Mouse (Mus musculus) T-helper 1 cell (primary cell): ENCODE results near the gene Gm47959.

Experiments
- in situ Hi-C: fragments of 300-600 bp; cut with MboI, MseI; formaldehyde crosslinking; loops from one replicate; pipeline ENCODE4 v1.15.1; 2025; ENCODE audit warnings: high pct_unique_total_duplicates

Gm47959 gene

DNA sequence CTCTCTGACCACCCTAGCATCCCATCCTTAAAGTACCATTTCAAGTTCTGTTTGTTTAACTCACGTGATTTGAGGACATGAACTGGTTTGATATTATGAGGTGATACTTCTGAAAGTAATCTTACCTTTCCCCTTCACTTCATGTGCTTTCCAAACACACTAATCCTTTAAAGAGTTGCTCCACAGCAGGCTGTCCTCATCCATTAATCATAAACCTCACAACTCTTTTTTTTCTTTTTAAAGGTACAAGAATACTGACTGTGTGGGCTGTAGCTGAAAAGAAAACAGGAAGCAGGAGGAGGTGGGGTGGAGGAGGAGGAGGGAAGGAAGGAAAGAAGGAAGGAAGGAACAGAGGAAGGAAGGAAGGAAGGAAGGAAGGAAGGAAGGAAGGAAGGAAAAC is 31.6 kb downstream of the Gm47959 start:
- in situ Hi-C loops = no loop called here

DNA sequence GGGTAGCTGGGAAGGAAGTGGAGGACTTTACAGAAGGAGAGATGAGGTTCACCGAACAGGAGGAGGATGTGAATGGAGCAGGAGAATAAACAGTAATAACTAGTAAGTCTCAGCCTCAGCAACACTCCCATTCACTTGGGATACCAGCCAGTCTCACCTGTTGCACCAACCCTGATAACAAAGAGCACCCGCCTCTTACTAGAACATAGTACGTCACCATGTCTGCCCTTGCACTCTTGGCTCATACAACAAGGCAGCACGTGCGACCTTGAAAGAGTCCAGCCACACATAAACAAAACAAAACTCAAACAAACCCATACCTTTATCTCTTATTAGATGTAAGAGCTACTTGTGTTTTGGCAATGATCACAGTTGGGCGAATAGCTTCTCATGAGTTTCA is 32.2 kb downstream of the Gm47959 start:
- in situ Hi-C loops = no loop called here

DNA sequence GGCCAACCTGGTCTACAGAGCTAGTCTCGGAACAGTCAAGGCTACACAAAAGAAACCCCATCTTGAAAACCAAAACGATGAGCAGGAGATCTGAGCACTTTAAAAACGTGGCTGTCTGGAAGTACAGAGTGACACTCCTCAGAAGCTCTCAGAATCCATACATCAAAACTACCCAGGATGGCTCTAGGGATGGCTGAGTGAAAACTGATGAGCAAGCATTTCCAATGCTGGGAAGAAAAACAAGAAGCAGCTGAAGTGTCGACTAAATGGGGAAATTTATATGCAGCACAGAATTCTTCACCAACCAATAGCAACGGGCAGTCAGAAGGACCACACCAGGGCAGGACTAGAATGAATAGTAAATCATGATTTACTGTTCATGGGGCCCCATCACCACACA is 34.2 kb downstream of the Gm47959 start:
- in situ Hi-C loops = no loop called here

DNA sequence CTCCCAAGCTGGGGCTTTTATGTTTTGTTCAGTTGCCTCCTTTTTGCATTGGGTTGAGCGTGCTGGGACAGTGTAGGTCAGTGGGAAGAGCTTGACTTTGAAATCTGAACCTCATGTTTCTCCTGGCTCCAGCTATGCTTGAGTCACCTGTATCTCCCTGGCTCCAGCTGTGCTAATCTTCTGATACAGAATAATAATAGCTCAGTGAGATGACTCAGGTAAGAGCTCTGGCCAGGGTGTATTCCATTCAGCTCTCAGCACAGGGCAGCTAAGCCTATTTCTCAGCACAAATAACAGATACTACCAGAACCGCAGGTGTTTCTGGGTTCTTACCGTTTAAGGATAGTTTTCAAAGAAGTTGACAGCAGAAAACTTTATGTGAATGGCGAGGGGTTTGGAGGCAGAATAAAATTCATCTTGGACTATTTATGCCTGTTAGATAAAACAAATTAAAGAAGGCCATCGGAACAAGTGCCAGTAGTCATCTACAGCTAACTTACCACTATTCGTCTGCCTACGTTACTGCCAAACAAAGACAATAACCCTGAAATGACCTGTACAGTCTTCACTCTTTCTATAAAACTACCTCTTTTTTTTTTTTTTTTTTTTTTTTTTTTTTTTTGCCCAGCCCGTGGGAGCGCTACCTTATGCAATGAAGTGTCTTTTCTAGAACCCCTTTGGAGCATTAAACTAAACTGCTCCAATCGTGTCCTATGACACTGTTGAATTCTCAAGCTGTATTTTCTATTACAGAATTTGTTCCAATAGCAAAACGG is 36.7 kb downstream of the Gm47959 start:
- in situ Hi-C loops = no loop called here

DNA sequence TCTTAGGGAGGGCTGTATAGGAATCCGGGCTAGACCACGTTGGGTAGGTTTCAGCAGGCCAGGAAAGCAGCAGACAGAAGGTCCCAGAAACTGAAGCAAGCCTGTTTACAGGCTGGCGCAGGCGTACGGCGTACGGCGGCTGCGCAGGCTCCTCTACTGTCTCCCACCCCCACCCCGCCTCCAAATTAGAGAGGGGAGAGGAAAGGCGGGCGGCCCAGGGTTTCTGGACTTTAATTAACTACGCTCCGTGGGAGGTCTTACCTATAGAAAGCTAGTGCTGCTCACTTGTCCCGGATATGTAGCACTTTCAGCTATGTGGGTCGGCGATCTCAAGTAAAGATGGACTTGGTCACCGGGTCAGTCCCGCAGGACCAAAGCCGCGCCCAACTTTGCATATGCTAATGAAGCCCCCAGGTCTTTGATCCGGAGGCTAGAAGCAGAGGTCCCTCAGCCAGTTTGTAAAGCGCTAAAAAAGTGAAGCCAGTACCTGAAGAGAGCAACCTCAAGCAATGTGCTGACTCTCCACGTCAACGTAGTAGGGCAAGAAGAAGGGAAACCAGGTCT is 37.8 kb downstream of the Gm47959 start, which contains the start of gene Slc19a3:
Gene Slc19a3, minus strand, starts transcription at position 340 of the 564 bp plus-strand sequence.
- in situ Hi-C loops = no loop called here

DNA sequence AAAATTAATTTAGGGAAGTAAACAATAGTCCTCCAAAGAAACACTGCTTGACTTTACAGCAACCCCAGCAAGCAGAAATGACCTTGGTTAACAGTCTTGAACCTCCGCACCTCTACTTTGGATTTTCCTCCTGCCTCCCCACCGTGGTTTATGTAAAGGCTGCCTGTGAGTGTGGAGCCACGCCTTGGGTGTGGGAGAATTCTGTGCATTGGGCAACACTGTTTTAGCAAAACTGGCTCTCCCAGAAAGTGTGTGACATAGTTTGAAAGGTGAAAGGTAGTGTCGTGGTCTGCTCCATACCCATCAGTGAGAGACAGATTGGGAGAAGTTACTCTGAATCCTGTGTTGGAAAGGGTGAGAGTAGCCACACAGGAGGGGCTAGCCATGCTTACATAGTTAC is 38.7 kb downstream of the Gm47959 start:
- in situ Hi-C loops = no loop called here

DNA sequence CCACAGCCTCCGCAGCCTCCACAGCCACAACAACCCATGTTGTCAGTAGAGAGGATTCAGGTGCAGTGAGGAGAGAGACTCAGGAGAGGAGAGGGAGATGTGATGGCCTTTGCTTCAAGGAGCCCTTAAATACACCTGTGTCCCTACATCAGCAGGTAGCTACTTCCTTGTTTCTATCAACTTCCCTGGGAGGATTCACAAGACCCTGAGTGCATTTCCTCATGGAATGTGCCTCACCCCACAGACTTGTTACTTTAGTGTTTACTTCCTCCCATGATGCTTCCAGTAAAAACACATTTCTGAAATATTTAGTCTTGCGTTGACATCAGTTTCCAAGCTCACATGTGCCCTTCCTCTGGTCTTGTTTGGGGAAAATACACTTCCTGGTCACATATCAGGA is 42.0 kb downstream of the Gm47959 start, which contains the start of gene Krtap28-10:
Gene Krtap28-10, minus strand, starts transcription at position 101 of the 400 bp plus-strand sequence.
- in situ Hi-C loops = no loop called here

DNA sequence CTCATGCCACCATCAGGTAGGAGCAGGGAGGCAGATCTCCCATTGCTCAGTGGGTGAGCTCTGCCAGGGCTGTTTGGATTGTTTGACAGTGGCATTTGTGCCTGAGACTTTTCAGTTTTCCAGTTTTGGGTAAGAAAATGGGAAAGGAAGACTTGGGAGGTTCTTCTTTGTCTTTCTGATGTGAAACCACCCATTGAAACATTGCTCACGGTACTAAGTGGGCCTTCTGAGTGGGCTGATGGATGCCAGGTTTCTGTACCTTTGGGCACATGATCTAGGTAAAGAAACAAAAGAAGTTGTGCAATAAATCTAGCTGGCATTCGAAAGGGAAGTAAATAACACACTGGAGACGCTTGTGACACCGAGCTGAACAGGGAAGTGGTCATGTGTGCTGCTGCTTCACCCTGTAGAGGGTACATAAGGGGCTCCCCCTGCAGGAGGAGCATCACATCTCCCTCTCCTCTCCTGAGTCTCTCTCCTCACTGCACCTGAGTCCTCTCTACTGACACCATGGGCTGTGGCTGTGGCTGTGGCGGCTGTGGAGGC is 44.6 kb downstream of the Gm47959 start, which contains the start of gene Gm47969:
Gene Gm47969, plus strand, starts transcription at position 51 of the 546 bp plus-strand sequence.
- in situ Hi-C loops = no loop called here
